Mouse (Mus musculus) midbrain, embryonic 13.5 days (tissue): ENCODE data around the gene Psmb3. TPM values are rescaled to one million over a fixed set of nuclear protein-coding genes. Genes with fewer than 3 reads are reported as not detected.
"Not testable (repeated sequence)": the region's sequence is repeated elsewhere in the genome, so short reads cannot be mapped to it uniquely, and the experiment has no call there.

Experiments
- ATAC-seq: fragments of 200-750 bp; cut with Nextera tagmentation; 2 replicates; pipeline ENCODE4 v1.8.0; 2017; ENCODE audit warnings: mild to moderate bottlenecking, moderate TSS enrichment, moderate library complexity
- H3K27ac ChIP-seq: fragments of 300-500 bp; sonication (generic); 2 replicates; pipeline ENCODE4 v1.5.1; 2015; ENCODE audit warnings: inconsistent platforms, mild to moderate bottlenecking, moderate library complexity
- H3K27me3 ChIP-seq: fragments of 300-500 bp; sonication (generic); 2 replicates; pipeline ENCODE4 v1.6.1; 2015; ENCODE audit warnings: mild to moderate bottlenecking, inconsistent platforms
- H3K36me3 ChIP-seq: fragments of 300-500 bp; sonication (generic); 2 replicates; pipeline ENCODE4 v1.6.1; 2015; ENCODE audit warnings: mild to moderate bottlenecking, inconsistent platforms
- H3K4me1 ChIP-seq: fragments of 300-500 bp; sonication (generic); replicated peaks from 2 replicates; pipeline ENCODE4 v1.6.1; 2015; ENCODE audit warnings: inconsistent platforms
- H3K4me2 ChIP-seq: fragments of 300-500 bp; sonication (generic); replicated peaks from 2 replicates; pipeline ENCODE4 v1.6.1; 2015; ENCODE audit warnings: moderate library complexity, mild to moderate bottlenecking, inconsistent platforms
- H3K4me3 ChIP-seq: fragments of 300-500 bp; sonication (generic); replicated peaks from 2 replicates; pipeline ENCODE4 v1.5.1; 2015; ENCODE audit warnings: mild to moderate bottlenecking, inconsistent platforms
- H3K9ac ChIP-seq: fragments of 300-500 bp; sonication (generic); replicated peaks from 2 replicates; pipeline ENCODE4 v1.6.1; 2015; ENCODE audit warnings: mild to moderate bottlenecking, inconsistent platforms
- H3K9me3 ChIP-seq: fragments of 300-500 bp; sonication (generic); 2 replicates; pipeline ENCODE4 v1.6.1; 2016; ENCODE audit warnings: mild to moderate bottlenecking, inconsistent platforms
- WGBS: fragments of 180-500 bp; shearing (Covaris S2); methylation state at CpG from one replicate; pipeline ENCODE4 v1.1.7; 2015; 5-methylcytosine and 5-hydroxymethylcytosine counted together
- polyA plus RNA-seq: library from polyadenylated mRNA; unstranded; fragments of >200 nt; fragmentation: Nextera tagmentation; extraction: Ambion mirVana; gene quantifications from 2 replicates; pipeline ENCODE4 v1.2.1, GENCODE M21; 2015

The Psmb3 gene
- polyA plus RNA-seq, 1 experiment from 2014 or later, result 503 TPM

GRCm38 (mm10) chr11:97698741-97699611 is 4.2 kb upstream of the Psmb3 start:
- peak overlapping the region; percentile 96 for H3K9ac ChIP-seq
- H3K4me1 ChIP-seq, result peaks cover 62% of the 10 kb centered on the region
- no peaks in the 10 kb centered on the region for H3K9me3 ChIP-seq
- peak overlapping the region; percentile 99 for H3K27ac ChIP-seq
- H3K27me3 ChIP-seq, result no peaks in the 10 kb centered on the region
- H3K4me3 ChIP-seq, result peak overlapping the region; percentile 77
- ATAC-seq, result peak; percentile 2; the same call in 1 of the 2 replicates
- no peaks in the 10 kb centered on the region for H3K36me3 ChIP-seq
- peak overlapping the region; percentile 94 for H3K4me2 ChIP-seq
- WGBS, result under 1% methylated on average over 44 of the region's 63 CpGs

- ATAC-seq, result peak; percentile 24
- WGBS, result 0% methylated on average over 4 of the region's 9 CpGs
- Histone ChIP-seq H3K9me3 (no peaks in the 10 kb centered on the region), H3K4me3 (peak overlapping the region; percentile 77), H3K27ac (peak overlapping the region; percentile 99), H3K27me3 (no peaks in the 10 kb centered on the region), H3K9ac (peak overlapping the region; percentile 96), H3K36me3 (no peaks in the 10 kb centered on the region), H3K4me2 (peak overlapping the region; percentile 94), H3K4me1 (peaks cover 62% of the 10 kb centered on the region)
Measured at GRCm38 (mm10) chr11:97699626-97700002, 3.6 kb upstream of the Psmb3 start.

- Histone ChIP-seq H3K4me1 (peaks cover 62% of the 10 kb centered on the region), H3K27ac (peak within 1 kb of the TSS; percentile 99)
- ATAC-seq, result peak; percentile 9
Measured at GRCm38 (mm10) chr11:97700003-97700745, 3.0 kb upstream of the Psmb3 start, which contains the start of gene Pcgf2. TSS of gene Pcgf2 (minus strand) at chr11:97700497.

DNA sequence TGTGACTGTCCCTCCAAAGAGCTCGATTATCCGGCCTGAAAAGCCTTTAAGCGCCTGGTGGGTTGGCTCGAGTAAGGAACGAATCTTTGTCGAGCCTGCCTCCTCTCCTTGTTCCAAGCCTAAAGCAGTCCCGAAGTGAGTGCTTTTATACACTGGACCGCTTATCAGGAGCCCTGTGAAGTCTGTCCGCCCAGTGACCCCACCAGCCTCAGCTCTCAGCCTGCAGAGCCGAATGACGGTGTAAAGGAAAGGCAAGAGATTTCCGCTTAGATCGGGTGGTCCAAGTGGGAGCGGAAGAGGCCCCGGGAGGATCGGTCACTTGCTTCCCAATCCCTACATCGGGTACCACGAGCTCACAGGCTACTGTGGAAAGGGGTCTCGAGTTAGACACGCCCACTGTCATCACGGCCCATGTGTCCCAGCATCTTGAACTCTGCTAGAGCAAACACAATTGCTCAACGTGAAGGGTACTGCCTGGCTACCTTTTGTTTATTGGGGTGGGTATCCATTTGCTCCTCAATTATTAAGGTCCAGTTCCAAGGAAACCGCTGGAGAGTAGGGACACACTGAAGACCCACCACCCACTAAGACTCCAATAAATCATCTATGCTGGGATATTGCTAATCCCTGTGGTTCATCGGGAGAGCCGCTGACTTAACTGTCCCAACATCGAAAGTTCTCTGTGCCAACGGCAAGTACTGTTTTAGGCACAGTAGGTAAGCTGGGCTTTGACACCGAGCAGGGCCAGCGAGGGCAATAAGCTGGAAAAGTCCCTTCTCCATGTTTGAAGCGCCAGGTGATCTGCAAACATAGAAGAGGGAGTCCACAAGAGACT is 2.2 kb upstream of the Psmb3 start:
- Histone ChIP-seq H3K4me3 (peak overlapping the region; percentile 77), H3K36me3 (peaks cover 6% of the 10 kb centered on the region), H3K4me1 (peaks cover 54% of the 10 kb centered on the region), H3K9ac (peak overlapping the region; percentile 96), H3K27me3 (no peaks in the 10 kb centered on the region), H3K9me3 (no peaks in the 10 kb centered on the region), H3K4me2 (peak overlapping the region; percentile 94), H3K27ac (peak overlapping the region; percentile 99)
- 18% methylated on average over 30 of the region's 30 CpGs for WGBS
- ATAC-seq, result no peak

More at GRCm38 (mm10) chr11:97700003-97700745, 3.0 kb upstream of the Psmb3 start, which contains the start of gene Pcgf2:
- WGBS, result under 1% methylated on average over 85 of the region's 85 CpGs
- Histone ChIP-seq H3K9ac (peak within 1 kb of the TSS; percentile 96), H3K36me3 (no peaks in the 10 kb centered on the region), H3K9me3 (no peaks in the 10 kb centered on the region), H3K4me3 (peak within 1 kb of the TSS; percentile 77), H3K27me3 (no peaks in the 10 kb centered on the region), H3K4me2 (peak within 1 kb of the TSS; percentile 94)

DNA sequence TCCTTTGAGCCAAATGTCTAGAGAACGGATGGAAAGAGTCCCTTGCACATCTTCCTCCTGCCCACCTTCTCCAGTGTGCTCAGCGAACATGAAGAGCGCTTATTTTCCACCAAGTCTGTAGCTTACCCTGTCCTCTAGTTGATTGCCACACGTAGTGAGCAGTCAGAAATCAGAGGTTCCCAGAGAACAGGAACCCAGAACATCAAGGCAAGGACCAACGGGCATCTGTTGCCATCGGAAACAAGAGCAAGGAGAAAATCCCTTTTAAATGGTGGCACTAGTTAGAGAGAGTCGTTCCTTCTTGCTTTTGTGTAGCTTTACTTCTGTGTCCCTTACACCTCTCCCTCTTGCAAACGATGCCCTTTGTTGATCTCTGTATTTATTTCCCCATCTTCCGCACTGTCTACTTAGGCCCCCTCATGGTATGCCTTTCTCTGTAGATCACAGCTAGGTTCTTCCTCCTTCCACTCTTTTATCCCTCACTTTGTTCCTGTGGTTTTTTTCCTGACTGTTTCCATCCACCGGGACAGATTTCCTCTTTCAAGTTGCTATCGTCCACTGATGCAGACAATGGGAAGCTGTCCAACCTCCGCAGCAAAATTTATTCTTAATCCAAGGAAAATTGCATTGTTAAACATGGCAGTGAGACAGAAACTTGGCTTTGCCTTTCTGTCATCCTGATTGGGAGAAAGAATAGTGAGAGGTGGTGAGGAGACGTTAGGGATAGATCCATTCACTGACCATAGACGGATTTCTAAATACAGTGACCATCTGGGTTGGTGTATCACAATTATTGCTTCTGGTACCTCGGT is 1.4 kb upstream of the Psmb3 start:
- Histone ChIP-seq H3K4me1 (peaks cover 45% of the 10 kb centered on the region), H3K27me3 (no peaks in the 10 kb centered on the region), H3K9ac (peak overlapping the region; percentile 96), H3K36me3 (peaks cover 15% of the 10 kb centered on the region), H3K9me3 (no peaks in the 10 kb centered on the region), H3K4me3 (peak overlapping the region; percentile 77), H3K4me2 (peak overlapping the region; percentile 94), H3K27ac (peak overlapping the region; percentile 85; the same call in 1 of the 2 replicates)
- ATAC-seq, result no peak
- WGBS, result 44% methylated on average over 15 of the region's 15 CpGs

- no peaks in the 10 kb centered on the region for H3K9me3 ChIP-seq
- H3K4me2 ChIP-seq, result peak overlapping the region; percentile 94
- H3K9ac ChIP-seq, result peak overlapping the region; percentile 64
- no peaks in the 10 kb centered on the region for H3K27me3 ChIP-seq
- under 1% methylated on average over 24 of the region's 24 CpGs for WGBS
- peaks cover 40% of the 10 kb centered on the region for H3K4me1 ChIP-seq
- no peak for ATAC-seq
- peak overlapping the region; percentile 85 for H3K27ac ChIP-seq
- peak overlapping the region; percentile 77 for H3K4me3 ChIP-seq
- H3K36me3 ChIP-seq, result peaks cover 20% of the 10 kb centered on the region
Measured at GRCm38 (mm10) chr11:97702393-97702745, 830 bp upstream of the Psmb3 start.

DNA sequence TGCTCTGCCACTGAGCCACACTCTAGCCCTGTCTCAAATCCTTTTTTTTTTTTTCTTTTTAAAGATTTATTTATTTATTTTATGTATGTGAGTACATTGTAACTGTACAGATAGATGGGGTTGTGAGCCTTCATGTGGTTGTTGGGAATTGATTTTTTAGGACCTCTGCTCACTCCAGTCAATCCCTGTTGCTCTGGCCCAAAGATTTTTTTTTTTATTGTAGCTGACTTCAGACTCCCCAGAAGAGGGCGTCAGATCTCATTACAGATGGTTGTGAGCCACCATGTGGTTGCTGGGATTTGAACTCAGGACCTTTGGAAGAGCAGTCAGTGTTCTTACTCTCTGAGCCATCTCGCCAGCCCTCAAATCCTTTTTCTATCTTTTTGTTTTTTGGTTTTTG is 6.9 kb downstream of the Psmb3 start:
- not testable (repeated sequence) for H3K27me3 ChIP-seq, H3K27ac ChIP-seq, H3K4me3 ChIP-seq, H3K9me3 ChIP-seq, ATAC-seq, H3K4me1 ChIP-seq, H3K9ac ChIP-seq, H3K4me2 ChIP-seq
- WGBS, result 78% methylated on average over 2 of the region's 2 CpGs
- H3K36me3 ChIP-seq, result peaks cover 79% of the 10 kb centered on the region

DNA sequence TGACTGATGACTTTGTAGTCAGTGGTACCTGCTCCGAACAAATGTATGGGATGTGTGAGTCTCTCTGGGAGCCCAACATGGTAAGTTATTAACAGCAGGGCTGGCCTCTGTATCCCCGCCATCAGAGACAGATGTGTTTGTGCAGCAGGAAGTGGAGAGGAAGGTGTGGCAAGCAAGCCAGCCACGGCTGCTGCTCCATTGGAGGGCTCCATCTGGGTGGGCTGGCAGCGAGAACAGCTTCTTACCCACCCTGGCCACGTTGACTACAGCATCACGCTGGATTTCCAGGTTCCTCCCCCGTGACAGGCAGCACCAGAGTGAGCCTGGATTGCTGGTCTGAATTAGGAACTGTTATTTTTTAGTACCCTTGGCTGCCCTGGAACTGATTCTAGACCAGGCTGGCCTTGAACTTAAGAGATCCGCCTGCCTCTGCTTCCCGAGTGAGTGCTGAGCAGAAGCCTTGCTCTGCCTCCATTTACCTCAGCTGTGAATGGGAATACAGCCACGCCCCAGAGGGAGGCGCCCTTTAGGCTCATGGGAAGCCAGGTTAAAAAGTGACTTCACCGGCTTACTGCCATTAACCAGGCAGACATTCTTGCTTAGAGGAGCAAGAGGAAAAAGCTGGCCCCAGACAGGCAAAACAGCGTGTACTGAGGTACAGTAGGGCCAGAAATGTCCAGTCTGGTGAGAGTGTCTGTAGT is 8.2 kb downstream of the Psmb3 start:
- no peaks in the 10 kb centered on the region for H3K27me3 ChIP-seq
- WGBS, result 91% methylated on average over 13 of the region's 13 CpGs
- H3K4me2 ChIP-seq, result no peak overlapping the region
- H3K36me3 ChIP-seq, result peaks cover 77% of the 10 kb centered on the region
- no peak for ATAC-seq
- H3K4me1 ChIP-seq, result no peaks in the 10 kb centered on the region
- no peak overlapping the region for H3K4me3 ChIP-seq
- no peaks in the 10 kb centered on the region for H3K9me3 ChIP-seq
- no peak overlapping the region for H3K9ac ChIP-seq
- H3K27ac ChIP-seq, result no peak overlapping the region

- H3K4me2 ChIP-seq, result no peak overlapping the region
- ATAC-seq, result no peak
- 89% methylated on average over 15 of the region's 15 CpGs for WGBS
- H3K9me3 ChIP-seq, result no peaks in the 10 kb centered on the region
- no peaks in the 10 kb centered on the region for H3K4me1 ChIP-seq
- no peaks in the 10 kb centered on the region for H3K27me3 ChIP-seq
- H3K36me3 ChIP-seq, result peaks cover 74% of the 10 kb centered on the region
- no peak overlapping the region for H3K4me3 ChIP-seq
- H3K9ac ChIP-seq, result no peak overlapping the region
- H3K27ac ChIP-seq, result no peak overlapping the region
Measured at GRCm38 (mm10) chr11:97712286-97712685, 9.1 kb downstream of the Psmb3 start.

GRCm38 (mm10) chr11:97713896-97714295 is 10.7 kb downstream of the Psmb3 start:
- Histone ChIP-seq H3K9me3 (no peaks in the 10 kb centered on the region), H3K4me1 (no peaks in the 10 kb centered on the region), H3K27me3 (no peaks in the 10 kb centered on the region), H3K36me3 (peaks cover 76% of the 10 kb centered on the region), H3K9ac (no peak overlapping the region), H3K27ac (no peak overlapping the region), H3K4me2 (no peak overlapping the region), H3K4me3 (no peak overlapping the region)
- 88% methylated on average over 8 of the region's 8 CpGs for WGBS
- ATAC-seq, result no peak
